Mouse (Mus musculus) CH12.LX (cell line): ENCODE measurements around the gene Plekhn1. TPM values are rescaled to one million over a fixed set of nuclear protein-coding genes. Genes with fewer than 3 reads are reported as not detected.

ENCODE experiments used
- DNase-seq: peaks from one replicate; pipeline ENCODE4 v3.0.0-alpha.2; 2013; ENCODE audit errors: extremely low read depth
- H3K27ac ChIP-seq: 2 replicates; pipeline ENCODE4 v1.5.1; 2012; ENCODE audit warnings: low read depth, mild to moderate bottlenecking, control low read depth, moderate library complexity; ENCODE audit not compliant: insufficient read depth
- H3K27me3 ChIP-seq: replicated peaks from 2 replicates; pipeline ENCODE3; 2012; ENCODE audit warnings: inconsistent platforms
- H3K36me3 ChIP-seq, 2 experiments: replicated peaks in 1 of 2; 2 replicates each; pipeline versions ENCODE3 to v1.6.1; 2012; ENCODE audit warnings: inconsistent platforms in 1 of 2, low read length in 1 of 2, mild to moderate bottlenecking in 1 of 2, mixed read lengths in 1 of 2, moderate library complexity in 1 of 2; ENCODE audit not compliant: control insufficient read depth in 1 of 2, insufficient read depth in 1 of 2
- H3K4me1 ChIP-seq, 2 experiments: 2 replicates each; pipeline ENCODE4 v1.6.1; 2012; ENCODE audit warnings: inconsistent platforms in 1 of 2, moderate library complexity in 1 of 2; ENCODE audit not compliant: insufficient read depth in 2 of 2, control insufficient read depth in 1 of 2
- H3K4me2 ChIP-seq: 2 replicates; pipeline ENCODE4 v1.6.1; 2012; ENCODE audit warnings: low read depth, mild to moderate bottlenecking, control low read depth; ENCODE audit not compliant: poor library complexity, insufficient read depth, severe bottlenecking
- H3K4me3 ChIP-seq, 3 experiments: fragments of 150-350 bp in 1 of 3; sonication (generic) in 1 of 3; replicated peaks in 1 of 3; 2 replicates each; pipeline versions ENCODE3 to v1.5.1; 2011 to 2012; ENCODE audit warnings: low read depth in 2 of 3, low read length in 2 of 3, mild to moderate bottlenecking in 2 of 3, moderate library complexity in 2 of 3, control low read depth in 1 of 3, improper control_type of control experiment in 1 of 3, inconsistent platforms in 1 of 3, mixed read lengths in 1 of 3; ENCODE audit not compliant: poor library complexity in 1 of 3
- H3K79me2 ChIP-seq: replicated peaks from 2 replicates; pipeline ENCODE4 v1.6.1; 2012; ENCODE audit warnings: mild to moderate bottlenecking, moderate library complexity; ENCODE audit not compliant: control insufficient read depth, poor library complexity, insufficient read depth, severe bottlenecking; ENCODE audit errors: extremely low read depth
- H3K9ac ChIP-seq: 2 replicates; pipeline ENCODE4 v1.6.1; 2012; ENCODE audit warnings: low read depth, mild to moderate bottlenecking, control low read depth, moderate library complexity; ENCODE audit not compliant: insufficient read depth
- H3K9me3 ChIP-seq: replicated peaks from 2 replicates; pipeline ENCODE3; 2012; ENCODE audit warnings: low read length, inconsistent platforms, mixed read lengths
- BHLHE40 ChIP-seq: IDR thresholded peaks from 2 replicates; pipeline ENCODE4 v1.6.1; 2011; ENCODE audit warnings: mild to moderate bottlenecking, low read depth, low read length, improper control_type of control experiment
- CHD1 ChIP-seq: IDR thresholded peaks from 2 replicates; pipeline ENCODE4 v1.6.1; 2012; ENCODE audit warnings: low read depth, low read length, improper control_type of control experiment, inconsistent platforms
- CHD2 ChIP-seq: IDR thresholded peaks from 2 replicates; pipeline ENCODE4 v1.6.1; 2011; ENCODE audit warnings: low read length, improper control_type of control experiment
- CTCF ChIP-seq, 2 experiments: IDR thresholded peaks in 1 of 2; conservative IDR thresholded peaks in 1 of 2; 2 replicates each; pipeline ENCODE4 v1.5.1; 2011 to 2012; ENCODE audit warnings: low read depth in 2 of 2, low read length in 2 of 2, improper control_type of control experiment in 1 of 2, inconsistent platforms in 1 of 2, mild to moderate bottlenecking in 1 of 2, moderate library complexity in 1 of 2
- E2F4 ChIP-seq: IDR thresholded peaks from 2 replicates; pipeline ENCODE4 v1.6.1; 2011; ENCODE audit warnings: low read depth, low read length, improper control_type of control experiment; ENCODE audit not compliant: insufficient replicate concordance
- ELF1 ChIP-seq: IDR thresholded peaks from 2 replicates; pipeline ENCODE4 v1.6.1; 2014; ENCODE audit warnings: low read depth, mild to moderate bottlenecking, inconsistent platforms, low read length, improper control_type of control experiment
- EP300 ChIP-seq: IDR thresholded peaks from 2 replicates; pipeline ENCODE4 v1.6.1; 2011; ENCODE audit warnings: low read length, improper control_type of control experiment
- ETS1 ChIP-seq: conservative IDR thresholded peaks from 2 replicates; pipeline ENCODE4 v1.6.1; 2012; ENCODE audit warnings: low read depth, mild to moderate bottlenecking, inconsistent platforms, low read length, improper control_type of control experiment, moderate library complexity
- GABPA ChIP-seq: IDR thresholded peaks from 2 replicates; pipeline ENCODE4 v1.6.1; 2012; ENCODE audit warnings: low read depth, low read length, improper control_type of control experiment, inconsistent platforms; ENCODE audit not compliant: insufficient replicate concordance
- IRF4 ChIP-seq: IDR thresholded peaks from 2 replicates; pipeline ENCODE4 v1.6.1; 2014; ENCODE audit warnings: low read depth, mild to moderate bottlenecking, inconsistent platforms, low read length, improper control_type of control experiment
- KAT2A ChIP-seq: IDR thresholded peaks from 2 replicates; pipeline ENCODE4 v1.6.1; 2012; ENCODE audit warnings: low read length, improper control_type of control experiment, inconsistent platforms; ENCODE audit not compliant: insufficient replicate concordance
- MAFK ChIP-seq: IDR thresholded peaks from 2 replicates; pipeline ENCODE4 v1.6.1; 2011; ENCODE audit warnings: low read length, improper control_type of control experiment; ENCODE audit not compliant: insufficient replicate concordance
- MAZ ChIP-seq: IDR thresholded peaks from 2 replicates; pipeline ENCODE4 v1.6.1; 2012; ENCODE audit warnings: low read depth, mild to moderate bottlenecking, inconsistent platforms, low read length, improper control_type of control experiment, moderate library complexity
- PAX5 ChIP-seq: IDR thresholded peaks from 2 replicates; pipeline ENCODE4 v1.6.1; 2012; ENCODE audit warnings: low read length, inconsistent platforms, mixed read lengths
- POLR2A ChIP-seq: IDR thresholded peaks from 2 replicates; pipeline ENCODE4 v1.6.1; 2011; ENCODE audit warnings: low read depth, mild to moderate bottlenecking, improper control_type of control experiment, low read length
- POLR2AphosphoS2 ChIP-seq: IDR thresholded peaks from 2 replicates; pipeline ENCODE4 v1.6.1; 2011; ENCODE audit warnings: low read depth, low read length, improper control_type of control experiment
- SMC3 ChIP-seq: IDR thresholded peaks from 2 replicates; pipeline ENCODE4 v1.6.1; 2011; ENCODE audit warnings: low read depth, low read length, improper control_type of control experiment
- TBP ChIP-seq: conservative IDR thresholded peaks from 2 replicates; pipeline ENCODE4 v1.6.1; 2011; ENCODE audit warnings: low read depth, low read length, improper control_type of control experiment
- ZKSCAN1 ChIP-seq: IDR thresholded peaks from 2 replicates; pipeline ENCODE4 v1.6.1; 2012; ENCODE audit warnings: low read depth, inconsistent platforms, low read length, improper control_type of control experiment, borderline replicate concordance
- dilution Hi-C: fragments of 300-500 bp; cut with MboI; formaldehyde crosslinking; loops from 2 replicates; pipeline ENCODE4 v1.14.3; 2020; ENCODE audit warnings: low sequenced_read_pairs; ENCODE audit not compliant: extremely low pct_unique_long_range_greater_than_20kb, extremely low pct_ligation_motif_present
- in situ Hi-C: fragments of 300-500 bp; cut with MboI; formaldehyde crosslinking; loops from 3 replicates; pipeline ENCODE4 v1.14.3; 2019; ENCODE audit warnings: low sequenced_read_pairs, low pct_ligation_motif_present, low pct_unique_long_range_greater_than_20kb, mixed read lengths
- polyA plus RNA-seq: library from polyadenylated mRNA; unstranded; fragments of >175 nt; gene quantifications from 2 replicates; pipeline ENCODE4 v1.2.1, GENCODE M21; 2012; ENCODE audit warnings: low read depth; ENCODE audit not compliant: insufficient read length
- total RNA-seq, 2 experiments: library from RNA; depleted of rRNA; stranded (reverse); fragments of 300-350 nt in 1 of 2; fragments of >200 nt in 1 of 2; gene quantifications; 2 replicates each; pipeline ENCODE4 v1.2.3; 2012 to 2014

Gene Plekhn1
- total and polyA plus RNA-seq, 3 experiments, result 3.3 to 9.7 (median 6.5) TPM

DNA sequence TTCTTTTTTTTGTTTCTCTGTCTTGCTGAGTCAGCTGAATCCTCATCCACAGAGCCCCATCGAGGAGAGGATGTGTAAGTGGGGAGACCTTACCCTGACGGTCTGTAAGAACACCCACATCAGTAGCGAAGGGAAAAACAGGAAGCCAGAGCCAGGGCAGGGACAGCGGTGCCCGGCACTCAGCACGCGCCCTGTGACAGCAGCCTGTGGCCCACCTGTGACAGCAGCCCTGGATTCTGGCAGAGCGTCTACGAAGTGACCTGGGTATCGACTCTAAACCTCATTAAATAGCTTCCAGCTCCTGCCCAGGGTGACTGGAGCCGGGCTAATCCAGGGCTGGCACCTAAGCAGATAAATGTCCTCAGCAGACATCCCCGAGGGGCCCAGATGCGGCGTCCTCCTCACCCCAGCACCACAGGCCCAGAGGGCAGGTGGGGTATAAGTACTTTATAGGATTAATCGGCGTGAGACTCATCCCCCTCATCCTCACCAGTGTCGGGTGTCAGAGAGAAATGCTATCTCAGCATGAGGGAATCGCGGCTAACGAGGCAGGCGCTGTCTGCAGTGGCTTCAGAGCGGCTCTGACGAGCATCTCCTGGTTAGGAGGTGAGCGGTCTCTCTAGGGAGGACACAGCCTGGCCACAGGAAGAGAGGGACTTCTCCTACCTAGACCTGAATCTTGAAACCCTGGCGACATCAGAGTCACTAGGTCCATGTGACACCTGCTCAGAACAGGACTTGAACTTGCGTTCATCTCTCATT, 20.6 kb upstream of the Plekhn1 start, which contains the start of gene Samd11:
Gene Samd11 (minus strand): TSS at position 580 of the 762 bp plus-strand sequence.
- H3K9ac ChIP-seq, result no peak within 1 kb of the TSS
- H3K4me2 ChIP-seq, result no peak within 1 kb of the TSS
- TF ChIP-seq MAFK, result peak; percentile 88
- TF ChIP-seq GABPA, result no peak
- no peaks in the 10 kb centered on the region for H3K79me2 ChIP-seq
- H3K36me3 ChIP-seq, result peaks cover 0 to 17% of the 10 kb centered on the region in 2 experiments
- H3K4me1 ChIP-seq, result peaks cover 0 to 4% of the 10 kb centered on the region in 2 experiments; a peak in 1 of 4 replicates
- H3K27me3 ChIP-seq, result no peaks in the 10 kb centered on the region
- in situ Hi-C loops, result no loop called here
- dilution Hi-C loops, result no loop called here
- no peak for DNase-seq
- H3K4me3 ChIP-seq, result no peak within 1 kb of the TSS
- no peak within 1 kb of the TSS for H3K27ac ChIP-seq
- H3K9me3 ChIP-seq, result no peaks in the 10 kb centered on the region

DNA sequence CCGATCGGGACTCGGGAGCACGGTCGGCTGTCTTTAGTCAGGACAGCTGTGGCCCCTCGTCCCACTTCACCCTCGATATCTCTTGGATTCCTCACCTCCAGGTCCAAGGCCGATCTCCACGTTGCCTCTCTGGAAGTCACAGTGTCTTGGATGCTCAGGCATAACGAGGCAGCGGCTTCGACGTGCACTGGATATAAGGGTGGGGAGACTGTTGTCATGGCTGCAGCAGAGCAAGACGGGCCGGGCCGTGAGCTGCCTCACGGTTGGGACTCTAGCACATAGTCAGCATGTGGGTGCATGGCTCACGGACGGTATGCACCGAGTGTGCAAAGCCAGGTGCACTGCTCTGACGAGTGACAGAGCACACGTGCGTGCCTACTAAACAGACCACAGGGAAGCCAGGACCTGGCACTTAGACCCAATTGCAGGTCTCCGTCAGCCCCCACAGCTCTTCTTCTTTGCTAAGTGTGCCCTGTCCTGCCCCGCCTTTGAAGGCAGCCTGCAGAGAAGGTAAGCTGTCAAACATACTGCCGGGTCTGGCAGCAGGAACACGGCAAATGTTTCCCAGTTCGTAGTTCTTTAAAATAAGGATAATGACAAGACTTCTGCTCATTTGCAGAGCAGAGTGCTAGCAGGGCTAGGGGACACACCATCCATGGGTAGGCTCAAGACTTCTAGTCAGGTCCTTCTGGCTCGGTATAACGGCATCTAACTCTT, 19.9 kb upstream of the Plekhn1 start:
- no peak overlapping the region for H3K27ac ChIP-seq
- no peak overlapping the region for H3K9ac ChIP-seq
- dilution Hi-C loops (no loop called here), in situ Hi-C loops (no loop called here)
- DNase-seq, result no peak
- H3K4me1 ChIP-seq, result peaks cover 0 to 4% of the 10 kb centered on the region in 2 experiments; a peak in 1 of 4 replicates
- TF ChIP-seq TBP (no peak), IRF4 (no peak), CHD2 (no peak), ETS1 (no peak), POLR2A (no peak), PAX5 (no peak)
- H3K27me3 ChIP-seq, result no peaks in the 10 kb centered on the region
- H3K36me3 ChIP-seq, result peaks cover 3 to 25% of the 10 kb centered on the region in 2 experiments
- H3K79me2 ChIP-seq, result no peaks in the 10 kb centered on the region
- no peaks in the 10 kb centered on the region for H3K9me3 ChIP-seq
- H3K4me2 ChIP-seq, result no peak overlapping the region
- no peak overlapping the region for H3K4me3 ChIP-seq

DNA sequence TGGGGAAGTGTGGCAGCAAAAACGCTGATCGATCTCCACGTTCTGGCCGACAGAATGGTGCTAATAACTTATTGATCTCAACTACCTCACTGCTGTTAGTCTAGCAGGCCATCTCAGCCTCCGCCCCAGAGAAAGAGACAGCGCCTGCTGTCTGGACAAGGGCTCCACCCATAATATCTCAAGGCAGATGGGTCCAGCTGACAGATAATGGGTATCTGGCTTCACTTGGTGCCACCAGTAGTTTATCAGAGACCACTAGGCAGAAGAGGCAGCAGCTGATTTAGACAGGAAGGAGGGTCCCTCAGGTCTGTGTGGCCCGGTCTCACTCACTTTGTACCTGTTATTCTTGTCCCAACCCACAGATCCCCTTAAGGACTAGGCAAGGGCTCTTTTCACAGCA, 18.4 kb upstream of the Plekhn1 start:
- in situ Hi-C loops (no loop called here), dilution Hi-C loops (no loop called here)
- H3K27me3 ChIP-seq, result no peaks in the 10 kb centered on the region
- no peaks in the 10 kb centered on the region for H3K79me2 ChIP-seq
- no peak for TF ChIP-seq ZKSCAN1
- no peak for TF ChIP-seq MAZ
- TF ChIP-seq ELF1, result no peak
- no peak for TF ChIP-seq POLR2AphosphoS2
- no peak for TF ChIP-seq TBP
- no peak for TF ChIP-seq ETS1
- no peak for TF ChIP-seq CTCF (conservative IDR thresholded peaks at IDR 0.05 in 1 of 2, IDR thresholded peaks at IDR 0.05 in 1 of 2; ENCODE audit: low read depth in 2 of 2, low read length in 2 of 2)
- TF ChIP-seq E2F4, result no peak
- no peak for TF ChIP-seq BHLHE40
- TF ChIP-seq CHD1, result no peak
- TF ChIP-seq SMC3, result no peak
- no peak for TF ChIP-seq EP300
- no peak for TF ChIP-seq KAT2A
- H3K36me3 ChIP-seq, result peaks cover 17 to 39% of the 10 kb centered on the region in 2 experiments
- H3K4me2 ChIP-seq, result no peak overlapping the region
- no peak overlapping the region for H3K9ac ChIP-seq
- peaks cover 0 to 4% of the 10 kb centered on the region in 2 experiments; a peak in 1 of 4 replicates for H3K4me1 ChIP-seq
- no peak overlapping the region for H3K27ac ChIP-seq
- H3K4me3 ChIP-seq, result no peak overlapping the region
- no peaks in the 10 kb centered on the region for H3K9me3 ChIP-seq
- no peak for DNase-seq
